Mouse (Mus musculus) cerebellum, postnatal 10 days (tissue): Measurements from ENCODE around the gene Zic4.
A peak's percentile ranks its signal among the peaks of the same experiment; 100 is the strongest.

Experiments
- DNase-seq, 2 experiments: peaks; one replicate each; pipeline ENCODE4 v3.0.0; 2021; ENCODE audit warnings: mixed read lengths in 2 of 2

The Zic4 gene

GRCm38 (mm10) chr9:91363814-91364126 is 1.6 kb downstream of the Zic4 start:
- no peak for DNase-seq

DNA sequence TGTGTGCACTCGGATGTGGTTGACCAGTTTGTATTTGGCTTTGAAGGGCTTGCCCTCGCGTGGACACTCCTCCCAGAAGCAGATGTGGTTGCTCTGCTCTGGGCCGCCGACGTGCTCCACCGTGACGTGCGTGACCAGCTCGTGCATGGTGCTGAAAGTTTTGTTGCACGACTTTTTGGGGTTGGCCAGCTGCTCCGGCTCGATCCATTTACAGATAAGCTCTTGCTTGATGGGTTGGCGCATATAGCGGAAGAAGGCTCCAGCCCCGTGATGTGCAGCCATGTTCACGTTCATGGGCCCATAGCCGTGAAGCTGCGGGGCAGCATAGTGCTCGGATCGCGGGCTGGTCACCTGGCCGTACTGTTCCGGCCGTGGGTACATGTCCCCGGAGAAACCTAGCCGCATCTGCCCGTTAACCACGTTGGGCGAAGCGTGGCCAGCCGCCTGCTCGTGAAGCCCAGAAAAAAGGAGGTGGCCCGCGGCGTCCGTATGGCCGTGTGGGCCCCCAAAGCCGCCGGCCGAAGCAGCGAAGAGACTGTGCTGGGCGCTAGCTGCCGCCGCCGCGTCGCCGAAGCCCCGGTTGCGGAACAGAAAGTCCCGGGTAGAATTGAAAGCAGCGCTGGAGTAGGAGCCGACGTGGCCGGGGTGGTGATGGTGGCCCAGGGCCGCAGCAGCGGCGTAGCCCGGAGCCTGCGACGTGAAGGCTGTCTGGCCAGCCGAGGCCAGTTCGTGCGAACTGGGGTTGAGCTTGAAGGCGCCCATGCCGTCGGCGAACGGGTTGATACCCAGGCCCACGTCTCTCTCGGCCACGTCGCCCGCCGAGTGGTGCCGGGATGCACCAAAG is 2.1 kb downstream of the Zic4 start:
- peak; percentile 82 to 83 for DNase-seq

GRCm38 (mm10) chr9:91364971-91365501 is 2.8 kb downstream of the Zic4 start:
- DNase-seq = peak; percentile 83 to 85

- peak; percentile 95 to 97 for DNase-seq
Measured at GRCm38 (mm10) chr9:91365664-91366063, 3.5 kb downstream of the Zic4 start, which contains the start of gene Zic1. TSS of gene Zic1 (minus strand) at chr9:91365810.

GRCm38 (mm10) chr9:91366226-91366998 is 4.2 kb downstream of the Zic4 start:
- peak; percentile 83 to 89 for DNase-seq

DNA sequence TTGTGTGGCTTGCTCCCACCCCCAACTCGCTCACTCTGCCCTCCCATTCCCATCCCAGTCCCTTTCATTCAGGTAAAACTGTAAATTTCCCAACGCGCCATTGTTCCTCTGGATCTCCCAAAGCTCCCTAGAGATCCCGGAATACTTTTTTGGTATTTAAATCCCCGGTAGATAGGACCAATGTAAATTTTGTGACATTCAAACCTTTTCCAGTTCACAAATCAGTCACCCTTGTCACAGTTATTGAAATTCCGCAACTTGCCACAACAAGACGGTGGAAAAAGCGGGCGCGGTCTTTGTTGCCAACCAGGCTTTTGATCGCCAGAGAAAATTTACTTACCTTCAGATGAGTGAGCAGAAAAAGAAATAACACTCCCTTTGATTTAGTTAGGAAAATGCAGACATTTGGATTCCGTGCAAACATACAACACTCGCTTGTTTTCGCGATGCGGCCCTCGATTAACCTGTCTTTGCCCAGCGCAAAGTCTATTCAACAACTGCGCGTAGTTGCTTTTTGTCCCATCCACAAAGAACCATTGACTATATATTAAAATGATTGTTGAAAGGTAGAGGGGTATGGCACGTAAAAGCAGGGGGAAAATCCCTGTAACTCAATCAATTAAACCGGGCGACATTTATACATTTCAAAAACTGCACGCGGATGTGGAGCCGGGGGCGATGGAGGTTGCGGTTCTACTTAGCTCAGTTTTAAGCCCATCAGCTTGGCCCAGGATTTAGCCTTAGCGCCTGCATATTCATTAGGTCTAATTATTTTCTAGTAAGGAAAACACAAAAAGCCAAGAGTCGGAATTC is 5.0 kb downstream of the Zic4 start:
- peak; percentile 53 to 71 for DNase-seq

- peak; percentile 79 to 80 for DNase-seq
Measured at GRCm38 (mm10) chr9:91368150-91368549, 5.9 kb downstream of the Zic4 start.

- peak in 1 of 2 experiments; percentile 80 for DNase-seq
Measured at GRCm38 (mm10) chr9:91368946-91369292, 6.7 kb downstream of the Zic4 start.

GRCm38 (mm10) chr9:91369293-91369991 is 7.2 kb downstream of the Zic4 start:
- peak; percentile 75 to 84 for DNase-seq

- peak; percentile 69 to 75 for DNase-seq
Measured at GRCm38 (mm10) chr9:91370191-91370708, 8.0 kb downstream of the Zic4 start.

- peak; percentile 51 to 58 for DNase-seq
Measured at GRCm38 (mm10) chr9:91371011-91371410, 8.8 kb downstream of the Zic4 start.

GRCm38 (mm10) chr9:91371608-91372007 is 9.4 kb downstream of the Zic4 start:
- peak in 1 of 2 experiments; percentile 52 for DNase-seq

GRCm38 (mm10) chr9:91373811-91374575 is 11.8 kb downstream of the Zic4 start:
- DNase-seq = peak; percentile 81 to 82

GRCm38 (mm10) chr9:91374665-91375064 is 12.5 kb downstream of the Zic4 start:
- DNase-seq = peak in 1 of 2 experiments; percentile 42

DNA sequence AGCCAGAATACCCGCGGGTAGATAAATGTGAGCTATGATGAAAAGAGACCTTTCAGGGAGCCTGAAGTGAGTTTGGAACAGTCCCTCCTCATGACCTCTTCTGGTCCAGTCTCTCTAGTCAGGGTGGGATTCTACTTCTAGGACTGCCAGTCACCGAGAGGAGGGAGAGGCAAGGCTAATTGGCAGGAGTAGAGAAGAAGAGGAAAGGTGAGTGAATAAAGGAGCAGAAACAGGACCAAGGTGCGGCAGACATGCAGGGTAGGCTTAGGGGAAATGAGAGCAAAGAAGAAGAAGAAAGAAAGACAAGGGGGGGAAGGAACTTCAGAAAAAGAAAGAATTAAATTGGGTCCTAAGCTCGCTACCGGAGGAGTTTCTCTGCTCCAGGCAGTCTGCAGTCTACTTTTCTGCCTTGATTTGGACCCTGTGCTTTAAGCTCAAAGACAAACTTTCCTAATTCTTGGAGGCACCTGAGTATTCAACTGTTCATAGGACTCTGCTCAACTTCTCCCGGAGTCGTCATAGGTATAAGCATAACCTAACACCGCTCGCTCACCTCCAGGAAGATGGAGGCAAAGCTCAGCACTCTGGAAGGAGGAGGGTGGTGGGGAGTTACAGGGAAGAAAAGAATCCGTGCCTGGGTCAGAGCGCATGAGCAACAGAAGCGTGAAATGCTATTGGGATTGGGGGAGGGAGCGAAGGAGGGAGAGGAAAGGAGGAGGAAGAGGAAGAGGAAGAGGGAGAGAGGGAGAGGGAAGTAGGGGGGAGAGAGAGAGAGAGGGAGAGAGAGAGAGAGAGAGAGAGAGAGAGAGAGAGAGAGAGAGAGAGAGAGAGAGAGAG is 15.0 kb downstream of the Zic4 start:
- DNase-seq = no peak

- peak; percentile 93 to 95 for DNase-seq
Measured at GRCm38 (mm10) chr9:91377873-91378150, 15.6 kb downstream of the Zic4 start.

DNA sequence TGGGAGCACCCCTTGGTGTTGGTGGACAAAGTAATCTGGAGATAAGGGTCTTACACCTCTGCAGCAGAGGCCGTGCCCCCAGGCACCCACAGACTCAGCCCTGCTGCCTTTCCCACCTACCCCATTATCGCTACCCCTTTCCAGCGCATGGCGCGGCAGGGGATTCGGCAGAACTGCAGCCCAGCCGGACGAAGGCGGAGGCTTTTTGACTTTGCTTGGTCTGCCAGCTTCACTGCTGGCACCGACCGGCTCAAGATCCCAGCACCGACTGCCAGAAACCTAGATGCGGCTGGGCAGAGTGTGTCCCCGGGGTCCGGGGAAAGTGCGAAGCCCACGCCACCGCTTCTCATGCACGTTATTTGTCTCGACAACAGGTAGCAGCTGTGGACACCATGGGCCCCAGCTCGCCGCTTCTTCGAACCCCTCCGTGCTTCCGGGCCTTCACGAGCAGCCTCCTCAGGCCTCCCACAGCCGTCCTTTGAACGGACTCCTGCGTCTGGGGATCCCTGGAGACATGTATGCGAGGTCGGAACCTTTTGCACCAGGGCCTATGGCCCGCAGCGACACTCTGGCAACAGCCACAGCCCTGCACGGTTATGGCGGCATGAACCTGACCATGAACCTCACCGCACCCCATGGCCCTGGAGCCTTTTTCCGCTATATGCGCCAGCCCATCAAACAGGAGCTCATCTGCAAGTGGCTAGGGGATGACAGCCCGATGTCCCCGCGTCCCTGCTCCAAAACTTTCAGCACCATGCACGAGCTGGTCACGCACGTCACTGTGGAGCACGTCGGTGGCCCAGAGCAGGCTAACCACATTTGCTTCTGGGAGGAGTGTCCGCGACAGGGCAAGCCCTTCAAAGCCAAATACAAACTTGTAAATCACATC is 16.4 kb downstream of the Zic4 start:
- peak; percentile 87 to 90 for DNase-seq

DNA sequence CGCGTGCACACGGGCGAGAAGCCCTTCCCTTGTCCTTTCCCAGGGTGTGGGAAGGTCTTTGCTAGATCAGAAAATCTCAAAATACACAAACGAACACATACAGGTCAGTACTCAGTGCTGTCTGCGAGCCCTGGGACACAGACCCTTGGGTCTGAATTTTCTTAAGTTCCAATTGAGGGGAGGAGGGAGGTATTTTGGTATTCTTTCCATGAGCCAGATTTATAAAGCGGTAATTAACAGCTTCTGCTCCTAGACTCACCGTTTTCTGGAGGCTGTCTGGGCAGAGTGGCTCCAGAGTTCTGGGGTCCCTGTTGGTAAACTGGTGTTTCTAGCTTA is 17.1 kb downstream of the Zic4 start:
- DNase-seq = peak in 1 of 2 experiments; percentile 52

GRCm38 (mm10) chr9:91379781-91380457 is 17.7 kb downstream of the Zic4 start:
- DNase-seq = peak; percentile 76 to 77
